Comparison of ENCODE assay signal across 9 mouse cellular contexts in the genomic region with DNA sequence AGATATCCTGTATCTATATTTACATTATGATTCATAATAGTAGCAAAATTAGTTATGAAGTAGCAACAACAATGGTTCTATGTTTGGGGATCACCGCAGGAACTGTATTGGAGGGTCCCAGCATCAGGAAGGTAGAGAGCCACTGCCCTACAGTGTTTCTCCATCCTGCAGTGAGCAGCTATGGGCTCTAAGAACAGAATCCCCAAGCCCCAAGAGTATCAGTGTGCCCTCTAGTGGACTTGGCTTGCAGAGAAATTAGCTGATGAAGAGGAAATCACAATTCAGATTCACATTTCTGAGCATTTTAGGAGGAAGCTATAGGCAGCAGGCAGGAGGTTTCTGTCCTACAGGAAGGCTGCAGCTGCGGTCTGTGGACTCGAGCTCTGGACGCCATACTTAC.
DNase-seq lines count a peak whose midpoint lies in the region; ATAC-seq and TF ChIP-seq lines count a peak whose summit lies in the region.
"Had no signal": no experiment of that assay in that cellular context is flagged by ENCODE, and none has a peak within 500 bp of the region (broad histone marks: within the 10 kb centered on the region; RNA-seq: fewer than 3 reads in every experiment).

No protein-coding gene starts in this region.

- WGBS in hindbrain, embryonic 11.5 days, result 95% methylated on average over 4 of the region's 4 CpGs
- WGBS in hindbrain, embryonic 12.5 days, result 94% methylated on average over 4 of the region's 4 CpGs
- WGBS in forebrain, embryonic 14.5 days, result 92% methylated on average over 4 of the region's 4 CpGs
- 94% methylated on average over 4 of the region's 4 CpGs for WGBS in olfactory bulb, adult 2 months

- H3K9ac ChIP-seq in hindbrain, embryonic 11.5 days (ENCODE audit: low read depth, low read length), result no peak overlapping the region
- H3K9ac ChIP-seq in hindbrain, embryonic 12.5 days, result no peak overlapping the region
- no peak overlapping the region for H3K9ac ChIP-seq in forebrain, embryonic 14.5 days (ENCODE audit: low read length)
- H3K9ac ChIP-seq: embryonic facial prominence, embryonic 13.5 days had no signal

- no peak overlapping the region for H3K4me2 ChIP-seq in hindbrain, embryonic 11.5 days (replicated peaks; ENCODE audit: low read depth, low read length)
- no peak overlapping the region for H3K4me2 ChIP-seq in hindbrain, embryonic 12.5 days (replicated peaks)
- no peak overlapping the region for H3K4me2 ChIP-seq in forebrain, embryonic 14.5 days (ENCODE audit: low read length)
- H3K4me2 ChIP-seq: embryonic facial prominence, embryonic 13.5 days had no signal

- DNase-seq in hindbrain, embryonic 11.5 days (ENCODE audit: low spot score), result peak; percentile 51
- peak; percentile 73 for DNase-seq in 3T3-L1 (ENCODE audit: low read depth, low spot score)
- peak; percentile 53 for DNase-seq in CD4-positive helper T cell, adult 2 months (ENCODE audit: low read depth, low spot score)
- peak; percentile 67 for DNase-seq in forebrain, embryonic 14.5 days (ENCODE audit: low spot score)
- DNase-seq in ovary, postnatal 36 days (ENCODE audit: low spot score), result no peak
- no peak for DNase-seq in yolk sac, embryonic 10.5 days (ENCODE audit: low spot score)

- no peak overlapping the region for H3K4me3 ChIP-seq in hindbrain, embryonic 11.5 days (ENCODE audit: low read depth, low read length)
- H3K4me3 ChIP-seq in hindbrain, embryonic 12.5 days, result no peak overlapping the region
- H3K4me3 ChIP-seq in forebrain, embryonic 14.5 days (ENCODE audit: low read depth, low read length), result no peak overlapping the region
- H3K4me3 ChIP-seq in olfactory bulb, adult 2 months (ENCODE audit: insufficient read depth, low read depth, low read length), result no peak overlapping the region
- H3K4me3 ChIP-seq: embryonic facial prominence, embryonic 13.5 days had no signal

- TF ChIP-seq CTCF in olfactory bulb, adult 2 months (IDR thresholded peaks at IDR 0.05; ENCODE audit: insufficient read depth, low read depth, low read length), result no peak

- H3K4me1 ChIP-seq in hindbrain, embryonic 11.5 days (replicated peaks; ENCODE audit: control insufficient read depth, insufficient read depth, low read length), result no peaks in the 10 kb centered on the region
- no peaks in the 10 kb centered on the region for H3K4me1 ChIP-seq in hindbrain, embryonic 12.5 days
- no peaks in the 10 kb centered on the region for H3K4me1 ChIP-seq in forebrain, embryonic 14.5 days (ENCODE audit: control insufficient read depth, insufficient read depth, low read length)
- H3K4me1 ChIP-seq in olfactory bulb, adult 2 months (ENCODE audit: control insufficient read depth, insufficient read depth, low read length), result peaks cover 11% of the 10 kb centered on the region
- H3K4me1 ChIP-seq: embryonic facial prominence, embryonic 13.5 days had no signal

- no peak for TF ChIP-seq POLR2A in olfactory bulb, adult 2 months (IDR thresholded peaks at IDR 0.05; ENCODE audit: insufficient read depth, low read depth, low read length)

- ATAC-seq in hindbrain, embryonic 11.5 days (ENCODE audit: low FRiP score), result no peak
- ATAC-seq in hindbrain, embryonic 12.5 days (ENCODE audit: low FRiP score), result no peak
- peak; percentile 55 for ATAC-seq in forebrain, embryonic 14.5 days

- no peaks in the 10 kb centered on the region for H3K9me3 ChIP-seq in hindbrain, embryonic 11.5 days (ENCODE audit: control insufficient read depth, low read length)
- H3K9me3 ChIP-seq in hindbrain, embryonic 12.5 days (replicated peaks), result no peaks in the 10 kb centered on the region
- H3K9me3 ChIP-seq in forebrain, embryonic 14.5 days (replicated peaks; ENCODE audit: control insufficient read depth, low read length), result no peaks in the 10 kb centered on the region
- H3K9me3 ChIP-seq: embryonic facial prominence, embryonic 13.5 days had no signal

- no peaks in the 10 kb centered on the region for H3K27me3 ChIP-seq in hindbrain, embryonic 11.5 days (ENCODE audit: control insufficient read depth, insufficient read depth, low read length)
- no peaks in the 10 kb centered on the region for H3K27me3 ChIP-seq in hindbrain, embryonic 12.5 days
- no peaks in the 10 kb centered on the region for H3K27me3 ChIP-seq in forebrain, embryonic 14.5 days (replicated peaks; ENCODE audit: control insufficient read depth, insufficient read depth, low read length)
- H3K27me3 ChIP-seq: embryonic facial prominence, embryonic 13.5 days had no signal

- peaks cover 9% of the 10 kb centered on the region; the same call in 1 of the 2 replicates for H3K36me3 ChIP-seq in hindbrain, embryonic 11.5 days (ENCODE audit: control insufficient read depth, insufficient read depth, low read length)
- H3K36me3 ChIP-seq in hindbrain, embryonic 12.5 days, result peaks cover 88% of the 10 kb centered on the region
- H3K36me3 ChIP-seq in forebrain, embryonic 14.5 days (ENCODE audit: control insufficient read depth, insufficient read depth, low read length), result peaks cover 90% of the 10 kb centered on the region

- H3K27ac ChIP-seq in hindbrain, embryonic 11.5 days (ENCODE audit: low read depth, low read length), result no peak overlapping the region
- H3K27ac ChIP-seq in hindbrain, embryonic 12.5 days, result no peak overlapping the region
- no peak overlapping the region for H3K27ac ChIP-seq in forebrain, embryonic 14.5 days (ENCODE audit: low read depth, low read length)
- H3K27ac ChIP-seq in olfactory bulb, adult 2 months (ENCODE audit: insufficient read depth, low read depth, low read length), result 0 out of 2 replicates have a peak overlapping the region, but pooled peaks have one; percentile 1
- H3K27ac ChIP-seq: embryonic facial prominence, embryonic 13.5 days had no signal

Comparison
In these comparisons a context has a peak if more than half of its experiments do, and no peak if none do; other contexts are left out.
1. DNase-seq: peak in hindbrain, embryonic 11.5 days (single experiment), 3T3-L1 (single experiment), CD4-positive helper T cell, adult 2 months (single experiment) and forebrain, embryonic 14.5 days (single experiment); none in ovary, postnatal 36 days (single experiment) and yolk sac, embryonic 10.5 days (single experiment).